Mouse (Mus musculus) lung, postnatal 4 days (tissue): ENCODE results near the gene Psd.

Experiments used
- DNase-seq, 2 experiments: peaks; one replicate each; pipeline ENCODE4 v3.0.0; 2021

Gene Psd

GRCm38 (mm10) chr19:46304908-46305333 lies 22.0 kb downstream of the Psd start:
- DNase-seq: peak in 1 of 2 experiments; percentile 32

GRCm38 (mm10) chr19:46304216-46304841 lies 22.6 kb downstream of the Psd start, which contains the start of gene Nfkb2:
Nfkb2 (plus strand) TSS chr19:46304320.
- DNase-seq: peak; percentile 96 to 98

- no peak for DNase-seq
These were observed 23.4 kb downstream of the Psd start for GRCm38 (mm10) chr19:46303251-46304215.

- no peak for DNase-seq
These were observed 24.4 kb downstream of the Psd start for GRCm38 (mm10) chr19:46302551-46302950.

GRCm38 (mm10) chr19:46300294-46301045 lies 26.5 kb downstream of the Psd start:
- DNase-seq: peak in 1 of 2 experiments; percentile 2

GRCm38 (mm10) chr19:46296938-46297337 lies 30.0 kb downstream of the Psd start:
- DNase-seq: peak in 1 of 2 experiments; percentile 0

- DNase-seq: no peak
These were observed 36.3 kb downstream of the Psd start for GRCm38 (mm10) chr19:46290535-46291105.

- no peak for DNase-seq
These were observed 39.4 kb downstream of the Psd start for GRCm38 (mm10) chr19:46287566-46287965.

GRCm38 (mm10) chr19:46286926-46287325 lies 40.0 kb downstream of the Psd start:
- DNase-seq: no peak

GRCm38 (mm10) chr19:46286047-46286446 lies 40.9 kb downstream of the Psd start:
- DNase-seq: no peak

- DNase-seq: no peak
These were observed 41.3 kb downstream of the Psd start for GRCm38 (mm10) chr19:46285631-46286030.

GRCm38 (mm10) chr19:46284686-46285085 lies 42.3 kb downstream of the Psd start:
- DNase-seq: no peak

GRCm38 (mm10) chr19:46282081-46282849 lies 44.7 kb downstream of the Psd start:
- no peak for DNase-seq

- no peak for DNase-seq
These were observed 51.6 kb downstream of the Psd start for GRCm38 (mm10) chr19:46275307-46275706.

GRCm38 (mm10) chr19:46264762-46265161 lies 62.2 kb downstream of the Psd start:
- no peak for DNase-seq
